Mouse (Mus musculus): Measurements from ENCODE around the gene Gpr137c.

DNA sequence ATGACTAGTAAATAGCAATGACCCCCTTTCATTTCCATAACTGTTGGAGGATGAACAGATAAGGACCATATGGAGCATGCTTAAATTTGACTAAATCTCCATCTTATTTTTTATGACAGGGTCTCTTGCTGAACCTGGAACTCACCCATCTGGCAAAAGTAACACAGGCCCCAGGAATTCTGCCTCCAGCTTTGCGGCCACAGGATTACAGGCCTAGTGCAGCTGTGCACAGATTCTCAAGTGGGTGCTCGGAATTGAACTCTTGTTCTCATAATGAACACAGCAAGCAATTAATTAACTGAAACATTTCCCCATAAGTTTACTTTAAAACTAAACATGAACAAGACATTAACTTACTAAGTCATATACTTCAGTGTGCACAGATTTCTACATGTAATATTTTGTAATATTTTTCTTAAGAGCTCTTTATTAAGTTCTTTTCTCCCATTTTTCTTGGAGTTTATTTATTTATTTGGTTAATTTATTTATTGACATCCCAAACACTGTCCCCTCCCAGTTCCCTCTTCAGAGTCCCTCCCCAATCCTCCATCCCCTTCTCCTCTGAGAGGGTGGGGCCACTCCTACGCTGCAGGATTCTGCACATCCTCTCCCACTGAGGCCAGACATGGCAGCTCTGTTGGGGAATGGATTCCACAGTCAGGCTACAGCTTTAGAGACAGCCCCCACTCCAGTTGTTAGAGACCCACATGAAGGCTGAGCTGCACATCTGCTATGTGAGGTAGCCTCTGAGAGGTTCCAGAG is 44.5 kb downstream of the Gpr137c start:
- no peak for TF ChIP-seq CTCF (IDR thresholded peaks at IDR 0.05; ENCODE audit: control insufficient read depth, insufficient read depth, low read length)
- no peak for TF ChIP-seq POLR2A (IDR thresholded peaks at IDR 0.05; ENCODE audit: borderline replicate concordance, control insufficient read depth, low read depth, low read length)
